In genomic region chr8:120898008-120898407, GRCm38 (mm10) we compare ENCODE assay signal across 9 mouse cellular contexts.
DNase-seq lines count a peak whose midpoint lies in the region; ATAC-seq and TF ChIP-seq lines count a peak whose summit lies in the region.
"Had no signal": no experiment of that assay in that cellular context is flagged by ENCODE, and none has a peak within 500 bp of the region (broad histone marks: within the 10 kb centered on the region; RNA-seq: fewer than 3 reads in every experiment).

No protein-coding gene starts in this region.

- peak; percentile 51 for DNase-seq in kidney, adult 18-20 months
- DNase-seq in adrenal gland, postnatal 10 days, result peak; percentile 65
- DNase-seq in heart, adult 9 months (ENCODE audit: low spot score in 2 of 2), result peak; percentile 10 to 19

- WGBS in kidney, embryonic 16.5 days, result 62% methylated on average over 4 of the region's 4 CpGs
- 50% methylated on average over 4 of the region's 4 CpGs for WGBS in lung, embryonic 15.5 days
- WGBS in forebrain, embryonic 15.5 days, result 47% methylated on average over 4 of the region's 4 CpGs

- peak; percentile 99 for TF ChIP-seq CTCF in E14TG2a.4 (conservative IDR thresholded peaks at IDR 0.05; ENCODE audit: low read length)
- peak; percentile 98 for TF ChIP-seq CTCF in testis, adult 2 months (IDR thresholded peaks at IDR 0.05; ENCODE audit: control insufficient read depth, insufficient read depth, insufficient replicate concordance, low read depth, low read length)

- H3K4me1 ChIP-seq in kidney, embryonic 16.5 days (ENCODE audit: insufficient read depth, low read length), result peaks cover 29% of the 10 kb centered on the region
- H3K4me1 ChIP-seq in E14TG2a.4 (replicated peaks; ENCODE audit: low read depth, low read length), result peaks cover 3% of the 10 kb centered on the region; the same call in 1 of the 2 replicates
- H3K4me1 ChIP-seq in lung, embryonic 15.5 days, result peaks cover 63% of the 10 kb centered on the region
- H3K4me1 ChIP-seq in testis, adult 2 months (ENCODE audit: control insufficient read depth, insufficient read depth, low read length), result peaks cover 16% of the 10 kb centered on the region
- peaks cover 8% of the 10 kb centered on the region for H3K4me1 ChIP-seq in forebrain, embryonic 15.5 days

- H3K9me3 ChIP-seq in kidney, embryonic 16.5 days (ENCODE audit: low read length), result peaks cover 10% of the 10 kb centered on the region; the same call in 1 of the 2 replicates
- H3K9me3 ChIP-seq in E14TG2a.4 (ENCODE audit: low read length), result no peaks in the 10 kb centered on the region
- H3K9me3 ChIP-seq in lung, embryonic 15.5 days, result no peaks in the 10 kb centered on the region
- H3K9me3 ChIP-seq in forebrain, embryonic 15.5 days, result no peaks in the 10 kb centered on the region
- H3K9me3 ChIP-seq: limb, embryonic 15.5 days had no signal

- H3K27me3 ChIP-seq in kidney, embryonic 16.5 days (ENCODE audit: insufficient read depth, low read length), result peaks cover 68% of the 10 kb centered on the region
- peaks cover 72% of the 10 kb centered on the region for H3K27me3 ChIP-seq in E14TG2a.4 (ENCODE audit: insufficient read depth, low read length)
- H3K27me3 ChIP-seq in lung, embryonic 15.5 days, result peaks cover 35% of the 10 kb centered on the region
- no peaks in the 10 kb centered on the region for H3K27me3 ChIP-seq in testis, adult 2 months (ENCODE audit: control insufficient read depth, insufficient read depth, low read length)
- H3K27me3 ChIP-seq in forebrain, embryonic 15.5 days, result peaks cover 40% of the 10 kb centered on the region

- H3K4me2 ChIP-seq in kidney, embryonic 16.5 days (replicated peaks; ENCODE audit: low read depth, low read length), result no peak overlapping the region
- H3K4me2 ChIP-seq in lung, embryonic 15.5 days, result no peak overlapping the region
- H3K4me2 ChIP-seq in forebrain, embryonic 15.5 days (replicated peaks), result no peak overlapping the region
- H3K4me2 ChIP-seq: limb, embryonic 15.5 days had no signal

- TF ChIP-seq POLR2A in testis, adult 2 months (IDR thresholded peaks at IDR 0.05; ENCODE audit: control insufficient read depth, low read depth, low read length), result no peak

- no peak overlapping the region for H3K9ac ChIP-seq in kidney, embryonic 16.5 days (replicated peaks; ENCODE audit: low read length)
- H3K9ac ChIP-seq in lung, embryonic 15.5 days, result no peak overlapping the region
- H3K9ac ChIP-seq in forebrain, embryonic 15.5 days (replicated peaks), result no peak overlapping the region
- H3K9ac ChIP-seq: limb, embryonic 15.5 days had no signal

- no peaks in the 10 kb centered on the region for H3K36me3 ChIP-seq in kidney, embryonic 16.5 days (ENCODE audit: insufficient read depth, low read length)
- no peaks in the 10 kb centered on the region for H3K36me3 ChIP-seq in E14TG2a.4 (ENCODE audit: insufficient read depth, low read length)
- H3K36me3 ChIP-seq in lung, embryonic 15.5 days, result no peaks in the 10 kb centered on the region
- H3K36me3 ChIP-seq in testis, adult 2 months (ENCODE audit: control insufficient read depth, insufficient read depth, low read length), result no peaks in the 10 kb centered on the region
- no peaks in the 10 kb centered on the region for H3K36me3 ChIP-seq in forebrain, embryonic 15.5 days
- H3K36me3 ChIP-seq: limb, embryonic 15.5 days had no signal

- no peak for ATAC-seq in kidney, embryonic 16.5 days (ENCODE audit: low FRiP score, low TSS enrichment)
- no peak for ATAC-seq in lung, embryonic 15.5 days (ENCODE audit: borderline replicate concordance, extremely low read depth, low FRiP score, low TSS enrichment)
- no peak for ATAC-seq in forebrain, embryonic 15.5 days (replicated peaks)

- H3K27ac ChIP-seq in kidney, embryonic 16.5 days (ENCODE audit: low read length), result no peak overlapping the region
- H3K27ac ChIP-seq in lung, embryonic 15.5 days, result peak overlapping the region; percentile 89
- no peak overlapping the region for H3K27ac ChIP-seq in testis, adult 2 months (ENCODE audit: control insufficient read depth, insufficient read depth, low read depth, low read length)
- H3K27ac ChIP-seq in forebrain, embryonic 15.5 days (replicated peaks), result no peak overlapping the region
- H3K27ac ChIP-seq: limb, embryonic 15.5 days had no signal

- no peak overlapping the region for H3K4me3 ChIP-seq in kidney, embryonic 16.5 days (ENCODE audit: low read length)
- H3K4me3 ChIP-seq in E14TG2a.4 (replicated peaks; ENCODE audit: low read length), result no peak overlapping the region
- no peak overlapping the region for H3K4me3 ChIP-seq in lung, embryonic 15.5 days
- H3K4me3 ChIP-seq in testis, adult 2 months (ENCODE audit: control insufficient read depth, low read depth, low read length), result no peak overlapping the region
- H3K4me3 ChIP-seq in forebrain, embryonic 15.5 days, result no peak overlapping the region
- H3K4me3 ChIP-seq: limb, embryonic 15.5 days had no signal

Comparison
In these comparisons a context has a peak if more than half of its experiments do, and no peak if none do; other contexts are left out.
1. DNase-seq: peak in every context shown above with its lines; median percentile 65 in adrenal gland, postnatal 10 days; 51 in kidney, adult 18-20 months; 14 in heart, adult 9 months.